Mouse (Mus musculus) mouse trophoblast stem cell (cell line): ENCODE results near the gene Rnf216.

Experiments
- in situ Hi-C, 2 experiments: fragments of 300-500 bp; cut with MseI, MboI; formaldehyde crosslinking; loops; 2 replicates in 1 of 2; 3 replicates in 1 of 2; pipeline ENCODE4 v1.15.1; 2025

Gene Rnf216

DNA sequence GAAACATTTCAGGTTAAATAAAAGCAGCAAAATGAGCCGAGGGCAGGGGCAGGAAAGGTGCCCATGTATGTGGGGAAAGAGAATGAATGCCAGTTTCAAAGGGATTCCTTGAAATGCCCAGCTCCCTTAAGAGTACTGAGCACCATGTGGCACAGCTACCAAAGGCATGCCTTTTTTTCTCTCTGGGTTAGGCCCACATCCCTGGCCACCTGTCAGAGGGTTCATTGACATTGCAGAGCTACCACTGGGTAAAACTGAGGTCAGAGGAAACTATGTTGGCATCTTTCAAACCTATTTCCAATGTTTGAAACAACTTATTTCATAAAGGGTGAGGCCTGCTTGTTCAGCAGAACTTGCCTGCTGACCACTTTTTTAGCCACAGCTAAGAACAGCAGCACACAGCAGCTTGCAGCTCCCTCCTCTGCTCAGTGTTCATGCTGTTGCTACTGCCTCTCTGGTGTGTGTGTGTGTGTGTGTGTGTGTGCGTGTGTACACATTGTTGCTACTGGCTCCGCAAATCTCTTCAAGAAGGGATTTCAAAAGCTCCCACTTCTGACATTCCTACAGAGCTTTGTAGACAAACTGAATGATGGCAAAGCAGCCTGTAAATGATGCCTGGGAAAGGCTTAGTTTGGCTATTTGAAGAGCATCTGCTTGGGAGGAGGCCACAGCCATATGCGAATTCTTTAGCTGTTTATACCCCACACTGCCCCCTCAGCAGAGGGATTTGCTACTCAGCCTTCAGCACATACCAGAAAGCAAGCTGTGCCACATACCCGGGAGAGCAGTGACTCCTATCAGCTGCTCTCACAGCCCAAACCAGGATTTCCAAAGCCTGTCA is 59.4 kb downstream of the Rnf216 start:
- in situ Hi-C loops, result no loop called here

- in situ Hi-C loops, result no loop called here
Measured at GRCm38 (mm10) chr5:143052677-143053076, 60.1 kb downstream of the Rnf216 start.

DNA sequence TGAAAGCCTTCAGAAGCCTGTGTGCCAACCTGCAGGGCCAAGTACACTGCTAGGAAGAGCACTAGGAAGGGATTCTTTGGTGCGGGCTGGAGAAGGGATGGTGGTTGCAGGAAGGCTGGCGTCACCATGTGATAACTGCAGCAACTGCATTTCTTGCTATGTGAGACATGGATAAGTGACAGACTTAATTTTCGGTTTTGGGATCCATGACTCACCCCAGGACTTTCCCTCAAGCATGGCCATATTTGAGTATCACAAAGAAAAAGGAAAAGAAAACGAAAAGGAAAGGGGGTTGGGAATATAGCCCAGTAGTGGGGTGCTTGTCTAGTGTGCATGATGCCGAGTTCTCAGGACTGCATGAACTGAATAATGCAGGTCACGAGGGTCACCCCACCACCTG is 60.9 kb downstream of the Rnf216 start:
- in situ Hi-C loops, result no loop called here

GRCm38 (mm10) chr5:143050273-143050672 is 62.5 kb downstream of the Rnf216 start:
- in situ Hi-C loops, result no loop called here

DNA sequence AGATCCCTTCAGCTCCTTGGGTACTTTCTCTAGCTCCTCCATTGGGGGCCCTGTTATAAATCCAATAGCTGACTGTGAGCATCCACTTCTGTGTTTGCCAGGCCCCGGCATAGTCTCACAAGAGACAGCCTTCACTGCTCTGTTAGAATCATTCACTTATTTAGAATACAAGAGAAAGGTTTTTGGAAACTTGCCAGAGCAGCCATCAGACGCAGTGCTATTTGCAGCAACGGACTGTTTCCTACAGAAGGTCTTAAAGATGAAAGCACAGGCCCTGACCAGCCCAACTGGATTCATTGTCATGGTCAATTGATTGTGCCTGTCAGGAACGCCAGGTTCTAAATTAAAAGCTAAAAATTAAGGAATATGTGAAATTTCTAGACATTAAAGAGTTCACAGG is 63.0 kb downstream of the Rnf216 start:
- in situ Hi-C loops, result no loop called here

DNA sequence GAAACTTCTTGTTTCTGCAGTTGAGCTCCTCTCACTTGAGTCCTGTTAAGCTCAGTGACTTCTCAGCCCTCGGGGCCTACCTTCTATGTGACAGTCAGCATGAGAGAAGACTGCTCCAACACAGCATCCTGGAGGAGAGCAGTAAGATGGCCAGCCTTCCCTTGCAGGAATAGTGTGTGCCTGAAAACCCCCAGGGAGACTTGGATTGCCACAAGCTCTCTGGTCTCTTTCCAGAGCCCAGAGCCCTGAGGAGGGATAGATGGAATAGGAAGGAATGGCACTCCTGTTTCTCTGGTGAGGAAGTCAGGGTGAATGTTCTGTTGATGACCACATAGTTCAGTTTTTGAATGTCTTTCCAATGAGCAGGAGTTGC is 63.8 kb downstream of the Rnf216 start:
- in situ Hi-C loops, result no loop called here

GRCm38 (mm10) chr5:143048232-143049012 is 64.4 kb downstream of the Rnf216 start:
- in situ Hi-C loops, result no loop called here

DNA sequence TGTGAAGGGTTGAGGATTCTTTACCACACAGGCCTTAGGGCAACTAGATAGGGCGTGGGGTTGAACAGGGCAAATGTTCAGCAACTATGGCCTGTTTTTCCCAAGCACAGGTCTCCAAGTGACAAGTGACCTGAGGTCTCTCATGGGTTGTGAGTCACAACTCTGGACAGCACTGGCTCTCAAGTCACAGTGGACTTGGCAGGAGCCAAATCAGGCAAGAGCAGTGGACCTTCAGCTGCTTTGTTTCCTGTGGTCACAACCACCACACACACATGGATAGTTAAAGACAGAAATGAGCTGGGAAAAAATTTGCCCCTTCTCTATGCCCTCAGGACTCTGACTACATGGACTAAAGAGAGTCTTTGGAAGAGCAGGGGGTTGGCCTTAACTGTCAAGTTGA is 65.2 kb downstream of the Rnf216 start:
- in situ Hi-C loops, result no loop called here

- in situ Hi-C loops, result loop anchor here in 1 of 2 experiments (5.0 kb wide), 1 partner anchor 102 kb away; no protein-coding TSS in a partner anchor
Measured at GRCm38 (mm10) chr5:143043902-143044301, 68.9 kb downstream of the Rnf216 start.

GRCm38 (mm10) chr5:143043285-143043684 is 69.5 kb downstream of the Rnf216 start:
- in situ Hi-C loops, result loop anchor here in 1 of 2 experiments (5.0 kb wide), 1 partner anchor 101 kb away; no protein-coding TSS in a partner anchor

GRCm38 (mm10) chr5:143038794-143039193 is 74.0 kb downstream of the Rnf216 start:
- in situ Hi-C loops, result loop anchor here in 1 of 2 experiments (5.0 kb wide), 1 partner anchor 86 kb away; no protein-coding TSS in a partner anchor

DNA sequence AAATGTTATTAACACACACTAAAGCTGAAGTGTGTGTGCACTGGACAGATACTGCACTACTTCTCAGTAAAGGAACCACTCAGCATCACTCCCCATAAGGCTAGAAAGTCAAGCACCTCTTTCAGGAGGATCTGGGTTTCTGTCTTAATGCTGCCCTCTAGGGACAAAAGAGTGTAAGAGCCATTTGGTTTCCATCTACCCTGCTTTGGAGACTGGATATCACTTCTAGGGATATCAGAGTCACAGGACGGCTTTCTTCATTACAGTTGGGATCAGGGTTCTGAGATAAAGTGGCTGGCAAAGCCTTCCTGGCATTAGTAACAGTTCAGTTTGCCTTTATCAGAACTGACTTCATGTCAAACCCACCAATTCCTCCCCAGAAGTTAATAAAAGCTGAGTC is 75.6 kb downstream of the Rnf216 start:
- in situ Hi-C loops, result loop anchor here in 1 of 2 experiments (5.0 kb wide), 1 partner anchor 85 kb away; no protein-coding TSS in a partner anchor

GRCm38 (mm10) chr5:143036052-143036451 is 76.7 kb downstream of the Rnf216 start:
- in situ Hi-C loops, result loop anchor here in 1 of 2 experiments (5.0 kb wide), 1 partner anchor 84 kb away; no protein-coding TSS in a partner anchor

DNA sequence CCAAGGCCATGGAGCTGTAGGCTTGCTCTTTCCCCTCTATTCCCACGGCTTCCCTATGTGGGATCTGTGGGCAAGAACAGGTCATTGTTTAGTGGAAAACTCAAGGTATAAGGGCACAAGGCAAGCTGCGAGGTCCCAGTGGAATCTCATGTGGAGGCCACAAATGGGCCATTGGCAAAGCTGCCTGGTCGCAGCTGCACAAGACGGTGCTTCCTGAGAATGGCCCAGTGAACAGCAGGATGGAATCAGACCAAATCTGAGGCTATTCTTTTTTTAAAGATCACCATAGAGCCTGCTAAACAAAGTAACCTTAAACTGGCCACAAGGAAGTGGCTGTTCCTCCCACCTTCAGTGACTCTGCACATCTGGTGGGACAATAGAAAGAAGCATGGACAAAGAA is 77.5 kb downstream of the Rnf216 start:
- in situ Hi-C loops, result loop anchor here in 1 of 2 experiments (5.0 kb wide), 1 partner anchor 83 kb away; no protein-coding TSS in a partner anchor

- in situ Hi-C loops, result no loop called here
Measured at GRCm38 (mm10) chr5:143034108-143034507, 78.7 kb downstream of the Rnf216 start.

- in situ Hi-C loops, result no loop called here
Measured at GRCm38 (mm10) chr5:143033277-143033676, 79.5 kb downstream of the Rnf216 start.

DNA sequence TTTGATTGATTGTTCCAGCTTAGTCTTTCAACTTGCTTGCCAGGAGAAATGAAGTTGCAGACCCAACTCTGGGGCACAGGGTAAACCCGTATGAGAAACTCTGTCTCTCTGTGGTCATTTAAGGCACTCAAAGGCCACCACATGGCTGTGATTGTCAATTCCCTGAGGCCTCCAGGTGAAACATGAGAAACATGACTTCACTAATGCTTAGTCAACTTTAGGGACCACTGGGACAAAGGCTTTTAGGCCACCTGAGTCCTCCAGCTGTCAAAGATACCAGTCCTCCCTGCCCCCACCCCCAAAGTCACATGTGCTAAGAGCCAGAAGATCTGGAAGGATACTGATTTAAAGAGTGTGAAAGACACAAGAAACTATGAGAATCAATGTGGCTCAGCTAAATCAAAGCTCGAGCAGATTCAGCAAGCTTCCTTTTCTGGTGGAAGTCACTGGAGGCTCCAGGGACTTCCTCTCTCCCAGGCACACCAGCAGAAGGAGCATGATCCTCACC is 80.1 kb downstream of the Rnf216 start:
- in situ Hi-C loops, result no loop called here

- in situ Hi-C loops, result no loop called here
Measured at GRCm38 (mm10) chr5:143031681-143032080, 81.1 kb downstream of the Rnf216 start.

DNA sequence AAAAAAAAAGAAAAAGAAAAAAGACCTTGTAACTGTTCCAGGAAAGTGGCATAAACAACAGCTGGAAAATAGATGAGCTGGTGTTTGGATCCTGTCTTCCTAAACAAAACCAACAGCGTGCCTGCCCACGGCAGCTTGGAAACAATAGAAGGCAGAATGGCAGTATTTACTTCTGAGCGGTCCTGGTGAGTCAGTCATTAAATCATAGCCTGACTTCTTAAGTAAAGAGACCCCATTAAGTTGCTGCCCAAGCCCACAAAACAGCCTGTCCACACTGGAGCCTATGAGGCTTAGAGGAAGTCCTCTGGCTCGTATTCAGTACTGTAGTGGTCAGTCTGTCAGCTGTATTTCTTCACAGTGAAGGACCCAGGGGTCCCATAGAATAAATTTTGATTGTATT is 81.6 kb downstream of the Rnf216 start:
- in situ Hi-C loops, result no loop called here

- in situ Hi-C loops, result no loop called here
Measured at GRCm38 (mm10) chr5:143023887-143024286, 88.9 kb downstream of the Rnf216 start.

- in situ Hi-C loops, result no loop called here
Measured at GRCm38 (mm10) chr5:143022956-143023355, 89.8 kb downstream of the Rnf216 start.

GRCm38 (mm10) chr5:143017401-143017800 is 95.4 kb downstream of the Rnf216 start:
- in situ Hi-C loops, result no loop called here
